Mouse (Mus musculus) kidney, postnatal 0 days (tissue): Measurements from ENCODE around the gene Prdx1. TPM values are rescaled to one million over a fixed set of nuclear protein-coding genes. Genes with fewer than 3 reads are reported as not detected.

Experiments
- ATAC-seq: fragments of 200-750 bp; cut with Nextera tagmentation; replicated peaks from 2 replicates; pipeline ENCODE4 v1.8.0; 2017; ENCODE audit warnings: low read depth, moderate number of reproducible peaks, moderate TSS enrichment, moderate library complexity; ENCODE audit not compliant: low FRiP score
- DNase-seq: peaks from one replicate; pipeline ENCODE4 v3.0.0-alpha.2; 2016; ENCODE audit warnings: low spot score
- H3K27ac ChIP-seq: fragments of 300-500 bp; sonication (generic); 2 replicates; pipeline ENCODE4 v1.5.1; 2014; ENCODE audit warnings: mild to moderate bottlenecking
- H3K27me3 ChIP-seq: fragments of 300-500 bp; sonication (generic); 2 replicates; pipeline ENCODE4 v1.6.1; 2014; ENCODE audit warnings: low read length, mixed read lengths; ENCODE audit not compliant: insufficient read depth
- H3K36me3 ChIP-seq: fragments of 300-500 bp; sonication (generic); 2 replicates; pipeline ENCODE4 v1.6.1; 2014; ENCODE audit warnings: low read length, mixed read lengths; ENCODE audit not compliant: insufficient read depth
- H3K4me1 ChIP-seq: fragments of 300-500 bp; sonication (generic); replicated peaks from 2 replicates; pipeline ENCODE4 v1.6.1; 2014; ENCODE audit warnings: antibody characterized with exemption, low read length, mixed read lengths; ENCODE audit not compliant: insufficient read depth
- H3K4me2 ChIP-seq: fragments of 300-500 bp; sonication (generic); 2 replicates; pipeline ENCODE4 v1.6.1; 2014; ENCODE audit warnings: mild to moderate bottlenecking, low read length, moderate library complexity, mixed read lengths
- H3K4me3 ChIP-seq: fragments of 300-500 bp; sonication (generic); replicated peaks from 2 replicates; pipeline ENCODE4 v1.5.1; 2014; ENCODE audit warnings: low read depth, low read length
- H3K9ac ChIP-seq: fragments of 300-500 bp; sonication (generic); 2 replicates; pipeline ENCODE4 v1.6.1; 2014; ENCODE audit warnings: low read depth, low read length
- H3K9me3 ChIP-seq: fragments of 300-500 bp; sonication (generic); replicated peaks from 2 replicates; pipeline ENCODE4 v1.6.1; 2016; ENCODE audit warnings: low read length, inconsistent platforms, mixed read lengths
- CTCF ChIP-seq: IDR thresholded peaks from 2 replicates; pipeline ENCODE4 v1.5.1; 2016; ENCODE audit warnings: antibody characterized with exemption, low read depth, mild to moderate bottlenecking, moderate library complexity
- whole genome bisulfite sequencing: fragments of 180-500 bp; shearing (Covaris S2); extraction: QIAGEN DNeasy Blood & Tissue Kit; methylation state at CpG from one replicate; pipeline ENCODE4 v1.1.7; 2014; 5-methylcytosine and 5-hydroxymethylcytosine counted together
- polyA plus RNA-seq: library from polyadenylated mRNA; unstranded; fragments of >200 nt; fragmentation: Nextera tagmentation; extraction: Ambion mirVana; gene quantifications from 2 replicates; pipeline ENCODE4 v1.2.1, GENCODE M21; 2015

The Prdx1 gene
- polyA plus RNA-seq, 1 experiment from 2014 or later, result 2,104 TPM

- H3K4me2 ChIP-seq, result no peak overlapping the region
- no peaks in the 10 kb centered on the region for H3K27me3 ChIP-seq
- no peaks in the 10 kb centered on the region for H3K9me3 ChIP-seq
- no peak for TF ChIP-seq CTCF
- H3K36me3 ChIP-seq, result no peaks in the 10 kb centered on the region
- WGBS, result 69% methylated on average over 2 of the region's 2 CpGs
- no peak overlapping the region for H3K27ac ChIP-seq
- ATAC-seq, result no peak
- no peak overlapping the region for H3K4me3 ChIP-seq
- no peaks in the 10 kb centered on the region for H3K4me1 ChIP-seq
- no peak overlapping the region for H3K9ac ChIP-seq
- peak; percentile 59 for DNase-seq
Measured at GRCm38 (mm10) chr4:116749750-116750149, 64.4 kb downstream of the Prdx1 start.

Other genes starting within 250 kb of the Prdx1 start
- 7.4 and 8.8 TPM in 2 replicates for gene Mast2, start 221.4 kb upstream of the Prdx1 start, polyA plus RNA-seq
- 15.5 and 16.2 TPM in 2 replicates for gene Ipp, start 178.0 kb upstream of the Prdx1 start, polyA plus RNA-seq
- 27.3 and 27.5 TPM in 2 replicates for gene Tmem69, start 129.6 kb upstream of the Prdx1 start, polyA plus RNA-seq
- gene Gpbp1l1, start 127.9 kb upstream of the Prdx1 start, polyA plus RNA-seq, result 44.8 and 46.1 TPM in 2 replicates
- gene Ccdc17, start 88.9 kb upstream of the Prdx1 start, polyA plus RNA-seq, result 5.9 and 7.9 TPM in 2 replicates
- gene Nasp, start 57.6 kb upstream of the Prdx1 start, polyA plus RNA-seq, result 82.7 and 89.6 TPM in 2 replicates
- 966 and 1,010 TPM in 2 replicates for gene Akr1a1, start 33.9 kb upstream of the Prdx1 start, polyA plus RNA-seq
- gene Mmachc, start 22.9 kb downstream of the Prdx1 start, polyA plus RNA-seq, result 20.3 and 21.8 TPM in 2 replicates
- 24.5 and 25.8 TPM in 2 replicates for gene Ccdc163, start 23.0 kb downstream of the Prdx1 start, polyA plus RNA-seq
- 8.0 and 8.3 TPM in 2 replicates for gene Tesk2, start 35.4 kb downstream of the Prdx1 start, polyA plus RNA-seq
- 28.9 and 30.8 TPM in 2 replicates for gene Toe1, start 122.1 kb downstream of the Prdx1 start, polyA plus RNA-seq
- 8.8 and 9.9 TPM in 2 replicates for gene Mutyh, start 122.2 kb downstream of the Prdx1 start, polyA plus RNA-seq
- gene Hpdl, start 136.2 kb downstream of the Prdx1 start, polyA plus RNA-seq, result 2.2 and 2.3 TPM in 2 replicates
- gene Zswim5, start 191.8 kb downstream of the Prdx1 start, polyA plus RNA-seq, result 1.4 and 1.5 TPM in 2 replicates